Mouse (Mus musculus): ENCODE results near the gene Rgl2. TPM values are rescaled to one million over a fixed set of nuclear protein-coding genes. Genes with fewer than 3 reads are reported as not detected.

Rgl2 gene
- polyA plus RNA-seq, 1 experiment, result 528 TPM

DNA sequence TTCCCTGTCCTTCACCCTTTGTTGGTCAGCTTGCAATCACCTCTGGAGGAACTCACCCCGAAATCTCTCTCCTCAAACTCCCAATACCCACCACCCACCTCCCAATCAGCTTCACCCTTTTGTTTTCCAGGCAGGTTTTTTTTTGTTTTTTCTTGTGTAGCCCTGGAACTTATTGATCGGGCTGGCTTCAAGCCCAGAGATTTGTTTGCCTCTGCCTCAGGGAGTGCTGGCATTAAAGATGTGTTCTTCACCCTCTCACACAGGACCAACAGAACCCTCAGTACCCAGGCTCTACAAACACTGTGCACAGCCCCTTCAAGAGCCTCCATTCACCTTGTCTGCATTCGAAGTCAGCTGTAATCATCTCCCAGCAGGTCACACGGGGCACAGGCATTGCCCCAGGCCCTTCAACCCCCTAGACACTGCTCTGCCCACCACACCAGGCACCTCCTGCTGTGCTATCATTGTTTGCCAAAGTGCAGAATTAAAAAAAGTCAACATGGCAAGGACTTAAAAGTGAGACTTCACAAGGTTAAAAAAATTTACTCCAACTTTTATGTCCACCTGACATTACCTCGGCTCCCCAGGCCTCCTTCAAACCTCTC is 24.7 kb downstream of the Rgl2 start:
- Histone ChIP-seq H3K27me3 (ENCODE audit: control insufficient read depth, insufficient read depth, low read length) (no peaks in the 10 kb centered on the region), H3K4me1 (replicated peaks; ENCODE audit: control insufficient read depth, insufficient read depth, low read length) (peaks cover 38% of the 10 kb centered on the region), H3K4me3 (ENCODE audit: control insufficient read depth, insufficient read depth, low read length) (no peak overlapping the region), H3K36me3 (ENCODE audit: control insufficient read depth, insufficient read depth, low read length) (peaks cover 7% of the 10 kb centered on the region; the same call in 1 of the 2 replicates), H3K27ac (ENCODE audit: control insufficient read depth, insufficient read depth, low read length) (no peak overlapping the region)
- peak; percentile 0 for DNase-seq
- 43% methylated on average over 5 of the region's 5 CpGs for WGBS
- TF ChIP-seq POLR2A (IDR thresholded peaks at IDR 0.05; ENCODE audit: control insufficient read depth, extremely low read depth, insufficient read depth, low read length, poor library complexity) (no peak), CTCF (IDR thresholded peaks at IDR 0.05; ENCODE audit: borderline replicate concordance, control insufficient read depth, extremely low read depth, insufficient read depth, low read length, poor library complexity) (no peak)

DNA sequence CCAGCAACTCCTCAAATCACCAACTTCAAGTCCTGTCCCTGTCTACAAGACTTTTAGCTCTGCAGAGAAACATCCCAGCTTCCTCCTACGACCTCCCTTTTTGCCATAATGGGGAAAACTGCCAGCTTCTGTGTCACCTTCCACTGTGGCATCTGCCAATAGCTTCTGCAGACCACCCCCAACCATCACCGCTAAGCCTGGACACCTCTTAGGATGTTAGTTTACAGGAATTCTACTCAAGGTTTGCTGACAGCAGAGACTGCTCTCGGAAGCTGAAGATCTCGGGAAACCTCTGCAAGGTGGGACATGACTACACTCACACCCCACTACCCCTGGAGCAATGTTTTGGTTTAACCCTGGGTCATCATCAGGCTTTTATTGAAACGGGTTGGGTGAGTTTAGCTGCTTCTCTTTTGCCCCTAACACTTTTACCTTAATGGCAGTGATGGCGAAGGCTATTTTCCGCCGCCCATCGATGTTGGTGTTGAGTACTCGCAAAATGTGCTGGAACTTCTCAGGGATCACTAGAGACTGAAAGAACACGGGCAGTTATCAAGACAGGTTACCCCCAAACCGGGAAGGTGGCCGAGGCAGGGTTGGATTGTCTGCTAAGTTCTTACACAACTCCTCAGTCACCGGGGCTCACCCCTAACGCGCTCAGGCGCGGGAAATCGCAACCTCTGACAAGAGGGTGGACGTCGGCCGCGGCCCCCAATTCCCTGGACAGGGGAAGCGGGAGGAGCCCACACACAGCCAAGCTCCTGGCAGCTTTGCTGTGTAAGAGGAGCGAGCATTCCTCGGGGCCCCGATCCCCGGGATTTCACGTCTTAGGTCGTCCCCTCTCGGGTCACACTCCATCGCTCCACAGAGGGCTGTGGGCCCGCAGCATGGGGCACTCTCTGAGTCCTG is 25.6 kb downstream of the Rgl2 start:
- no peak for DNase-seq
- H3K36me3 ChIP-seq (ENCODE audit: control insufficient read depth, insufficient read depth, low read length), result peaks cover 14% of the 10 kb centered on the region
- 1% methylated on average over 33 of the region's 33 CpGs for WGBS
- H3K4me3 ChIP-seq (ENCODE audit: control insufficient read depth, insufficient read depth, low read length), result peak overlapping the region; percentile 85
- H3K4me1 ChIP-seq (replicated peaks; ENCODE audit: control insufficient read depth, insufficient read depth, low read length), result peaks cover 33% of the 10 kb centered on the region
- no peaks in the 10 kb centered on the region for H3K27me3 ChIP-seq (ENCODE audit: control insufficient read depth, insufficient read depth, low read length)
- TF ChIP-seq POLR2A (IDR thresholded peaks at IDR 0.05; ENCODE audit: control insufficient read depth, extremely low read depth, insufficient read depth, low read length, poor library complexity) (no peak), CTCF (IDR thresholded peaks at IDR 0.05; ENCODE audit: borderline replicate concordance, control insufficient read depth, extremely low read depth, insufficient read depth, low read length, poor library complexity) (0 out of 2 replicates have a peak, but pooled peaks have one; percentile 19)
- H3K27ac ChIP-seq (ENCODE audit: control insufficient read depth, insufficient read depth, low read length), result peak overlapping the region; percentile 39; the same call in 1 of the 2 replicates

DNA sequence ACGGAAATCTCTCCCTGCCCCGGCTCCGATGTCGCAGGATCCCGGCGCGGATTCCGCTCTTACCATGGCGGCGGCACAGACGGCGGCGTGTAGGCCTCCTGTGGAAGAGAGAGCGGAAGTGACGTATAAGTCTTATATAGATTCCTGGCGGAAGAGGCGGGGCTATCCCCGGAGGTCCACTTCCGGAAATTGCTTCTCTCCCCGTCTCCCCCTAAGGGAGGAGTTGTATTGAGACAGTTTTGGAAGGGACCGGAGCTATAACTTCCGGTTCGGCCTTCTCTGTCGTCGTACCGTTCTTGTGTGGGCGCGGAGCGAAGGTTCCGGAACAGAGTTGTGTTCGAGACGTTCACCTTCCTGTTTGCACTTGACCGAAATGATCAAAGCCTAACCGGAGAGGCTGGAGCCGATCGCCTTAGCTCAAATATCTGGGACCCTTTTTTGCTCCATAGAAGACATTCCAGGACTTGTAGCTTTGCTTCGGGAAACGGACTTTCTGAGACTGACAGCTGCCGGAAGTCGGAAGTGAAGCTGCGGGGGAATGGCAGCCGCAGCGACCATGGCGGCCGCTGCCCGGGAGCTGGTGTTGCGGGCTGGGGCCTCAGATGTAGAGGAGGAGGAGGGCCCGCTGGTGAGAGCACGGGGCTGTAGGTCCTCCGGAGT is 26.3 kb downstream of the Rgl2 start, which contains the start of the genes Vps52 and Rps18:
Gene Vps52 (plus strand): TSS at position 258 of the 660 bp plus-strand sequence.
Gene Rps18 (minus strand): TSS at position 447 of the 660 bp plus-strand sequence.
- H3K36me3 ChIP-seq (ENCODE audit: control insufficient read depth, insufficient read depth, low read length), result peaks cover 22% of the 10 kb centered on the region
- H3K4me1 ChIP-seq (replicated peaks; ENCODE audit: control insufficient read depth, insufficient read depth, low read length), result peaks cover 25% of the 10 kb centered on the region
- under 1% methylated on average over 50 of the region's 50 CpGs for WGBS

DNA sequence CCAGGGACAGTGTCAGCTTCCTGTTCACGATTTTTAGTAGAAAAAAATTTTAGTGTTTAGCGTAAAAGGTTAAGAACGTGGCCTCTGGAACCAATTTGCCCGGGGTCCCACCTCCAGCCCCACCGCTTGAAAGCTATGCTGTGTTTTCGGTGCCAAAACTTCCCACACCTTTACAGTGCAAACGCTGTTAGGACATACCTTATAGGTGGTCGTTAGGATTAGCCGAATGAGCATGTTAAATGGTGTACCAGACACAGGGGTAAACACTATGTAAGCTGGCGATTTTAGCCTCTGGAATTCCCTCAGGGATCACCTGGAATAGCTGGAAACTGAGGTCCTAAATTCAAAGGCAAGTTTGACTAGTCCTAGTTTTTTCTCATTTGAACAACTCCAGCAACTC is 27.0 kb downstream of the Rgl2 start:
- no peaks in the 10 kb centered on the region for H3K27me3 ChIP-seq (ENCODE audit: control insufficient read depth, insufficient read depth, low read length)
- WGBS, result 7% methylated on average over 10 of the region's 10 CpGs
- peaks cover 26% of the 10 kb centered on the region for H3K36me3 ChIP-seq (ENCODE audit: control insufficient read depth, insufficient read depth, low read length)
- H3K4me3 ChIP-seq (ENCODE audit: control insufficient read depth, insufficient read depth, low read length), result peak overlapping the region; percentile 52
- no peak for DNase-seq
- TF ChIP-seq POLR2A (IDR thresholded peaks at IDR 0.05; ENCODE audit: control insufficient read depth, extremely low read depth, insufficient read depth, low read length, poor library complexity) (no peak), CTCF (IDR thresholded peaks at IDR 0.05; ENCODE audit: borderline replicate concordance, control insufficient read depth, extremely low read depth, insufficient read depth, low read length, poor library complexity) (no peak)
- H3K4me1 ChIP-seq (replicated peaks; ENCODE audit: control insufficient read depth, insufficient read depth, low read length), result peaks cover 21% of the 10 kb centered on the region
- 0 out of 2 replicates have a peak overlapping the region, but pooled peaks have one; percentile 87 for H3K27ac ChIP-seq (ENCODE audit: control insufficient read depth, insufficient read depth, low read length)

More for the DNA sequence above, 26.3 kb downstream of the Rgl2 start, which contains the start of the genes Vps52 and Rps18:
- Histone ChIP-seq H3K27ac (ENCODE audit: control insufficient read depth, insufficient read depth, low read length) (peak within 1 kb of the TSS; percentile 87), H3K4me3 (ENCODE audit: control insufficient read depth, insufficient read depth, low read length) (peak within 1 kb of the TSS; percentile 85), H3K27me3 (ENCODE audit: control insufficient read depth, insufficient read depth, low read length) (no peaks in the 10 kb centered on the region)
- DNase-seq, result peak; percentile 96
- TF ChIP-seq POLR2A (IDR thresholded peaks at IDR 0.05; ENCODE audit: control insufficient read depth, extremely low read depth, insufficient read depth, low read length, poor library complexity) (peak; percentile 90), CTCF (IDR thresholded peaks at IDR 0.05; ENCODE audit: borderline replicate concordance, control insufficient read depth, extremely low read depth, insufficient read depth, low read length, poor library complexity) (no peak)

DNA sequence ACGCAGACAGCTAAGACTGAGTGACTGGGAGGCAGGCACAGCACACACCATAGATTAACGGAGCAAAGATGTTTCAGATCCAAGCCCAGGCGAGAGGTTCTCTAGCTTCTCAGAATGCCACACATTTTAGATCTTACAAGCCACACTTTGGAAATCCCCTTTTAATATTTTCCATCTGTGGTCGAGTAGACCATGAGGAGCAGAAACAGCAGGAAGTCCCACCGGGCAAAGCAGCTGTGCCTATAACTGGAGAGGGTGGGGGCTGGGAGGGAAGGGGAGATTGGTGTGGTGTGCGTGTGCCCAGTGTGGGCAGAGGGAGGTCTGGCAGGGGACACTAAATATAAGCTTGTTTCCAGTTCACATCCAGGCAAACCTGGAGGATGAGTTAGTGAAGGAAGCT is 28.1 kb downstream of the Rgl2 start:
- Histone ChIP-seq H3K4me1 (replicated peaks; ENCODE audit: control insufficient read depth, insufficient read depth, low read length) (peaks cover 13% of the 10 kb centered on the region), H3K36me3 (ENCODE audit: control insufficient read depth, insufficient read depth, low read length) (peaks cover 29% of the 10 kb centered on the region), H3K4me3 (ENCODE audit: control insufficient read depth, insufficient read depth, low read length) (no peak overlapping the region), H3K27me3 (ENCODE audit: control insufficient read depth, insufficient read depth, low read length) (no peaks in the 10 kb centered on the region), H3K27ac (ENCODE audit: control insufficient read depth, insufficient read depth, low read length) (no peak overlapping the region)
- WGBS, result 60% methylated on average over 6 of the region's 6 CpGs
- DNase-seq, result peak; percentile 0
- TF ChIP-seq POLR2A (IDR thresholded peaks at IDR 0.05; ENCODE audit: control insufficient read depth, extremely low read depth, insufficient read depth, low read length, poor library complexity), result no peak
- no peak for TF ChIP-seq CTCF (IDR thresholded peaks at IDR 0.05; ENCODE audit: borderline replicate concordance, control insufficient read depth, extremely low read depth, insufficient read depth, low read length, poor library complexity)

DNA sequence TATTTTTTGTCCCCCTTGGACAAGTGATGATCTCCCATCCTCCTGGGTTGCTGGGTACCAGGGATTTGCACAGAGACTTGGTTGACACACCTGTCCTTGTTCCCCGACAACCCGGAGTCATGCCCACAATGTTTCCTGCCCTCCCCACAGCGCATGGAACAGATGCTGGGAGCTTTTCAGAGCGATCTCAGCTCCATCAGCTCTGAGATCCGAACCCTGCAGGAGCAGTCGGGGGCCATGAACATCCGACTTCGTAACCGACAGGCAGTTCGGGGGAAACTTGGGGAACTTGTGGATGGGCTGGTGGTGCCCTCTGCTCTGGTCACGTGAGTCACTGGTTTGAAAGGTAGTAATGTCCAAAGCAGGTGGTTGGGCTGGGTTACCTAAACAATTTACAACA is 29.1 kb downstream of the Rgl2 start:
- Histone ChIP-seq H3K27ac (ENCODE audit: control insufficient read depth, insufficient read depth, low read length) (no peak overlapping the region), H3K36me3 (ENCODE audit: control insufficient read depth, insufficient read depth, low read length) (peaks cover 29% of the 10 kb centered on the region), H3K4me3 (ENCODE audit: control insufficient read depth, insufficient read depth, low read length) (no peak overlapping the region), H3K27me3 (ENCODE audit: control insufficient read depth, insufficient read depth, low read length) (no peaks in the 10 kb centered on the region), H3K4me1 (replicated peaks; ENCODE audit: control insufficient read depth, insufficient read depth, low read length) (peaks cover 8% of the 10 kb centered on the region)
- peak; percentile 1 for DNase-seq
- TF ChIP-seq POLR2A (IDR thresholded peaks at IDR 0.05; ENCODE audit: control insufficient read depth, extremely low read depth, insufficient read depth, low read length, poor library complexity) (no peak), CTCF (IDR thresholded peaks at IDR 0.05; ENCODE audit: borderline replicate concordance, control insufficient read depth, extremely low read depth, insufficient read depth, low read length, poor library complexity) (no peak)
- WGBS, result 98% methylated on average over 11 of the region's 11 CpGs

All from thymus, adult 2 months (tissue).